In genomic region chr11:8302347-8303188, GRCm38 (mm10) we compare ENCODE assay signal across 8 mouse cellular contexts.
DNase-seq lines count a peak whose midpoint lies in the region; ATAC-seq and TF ChIP-seq lines count a peak whose summit lies in the region.

No protein-coding gene starts in this region.

- H3K36me3 ChIP-seq in hindbrain, postnatal 0 days (ENCODE audit: insufficient read depth, low read length), result no peaks in the 10 kb centered on the region
- no peaks in the 10 kb centered on the region for H3K36me3 ChIP-seq in midbrain, embryonic 13.5 days

- 55% methylated on average over 14 of the region's 14 CpGs for WGBS in hindbrain, postnatal 0 days
- 57% methylated on average over 14 of the region's 14 CpGs for WGBS in midbrain, embryonic 13.5 days

- no peak overlapping the region for H3K4me2 ChIP-seq in hindbrain, postnatal 0 days (ENCODE audit: low read depth, low read length)
- H3K4me2 ChIP-seq in midbrain, embryonic 13.5 days (replicated peaks), result no peak overlapping the region

- 0 out of 2 replicates have a peak, but pooled peaks have one; percentile 2 for TF ChIP-seq CTCF in embryonic fibroblast, embryonic 13.5 days (IDR thresholded peaks at IDR 0.05; ENCODE audit: borderline replicate concordance, insufficient read depth, low read length)
- peak; percentile 79 for TF ChIP-seq CTCF in hindbrain, postnatal 0 days (IDR thresholded peaks at IDR 0.05; ENCODE audit: low read depth)

- no peak overlapping the region for H3K4me3 ChIP-seq in embryonic fibroblast, embryonic 13.5 days (ENCODE audit: insufficient read depth, low read length)
- H3K4me3 ChIP-seq in hindbrain, postnatal 0 days (ENCODE audit: low read length), result no peak overlapping the region
- no peak overlapping the region for H3K4me3 ChIP-seq in midbrain, embryonic 13.5 days (replicated peaks)

- H3K4me1 ChIP-seq in embryonic fibroblast, embryonic 13.5 days (ENCODE audit: control insufficient read depth, insufficient read depth, low read length), result no peaks in the 10 kb centered on the region
- H3K4me1 ChIP-seq in hindbrain, postnatal 0 days (ENCODE audit: insufficient read depth, low read length), result no peaks in the 10 kb centered on the region
- H3K4me1 ChIP-seq in midbrain, embryonic 13.5 days (replicated peaks), result no peaks in the 10 kb centered on the region

- peak; percentile 82 for ATAC-seq in hindbrain, postnatal 0 days
- peak; percentile 62 for ATAC-seq in midbrain, embryonic 13.5 days

- no peak for TF ChIP-seq POLR2A in embryonic fibroblast, embryonic 13.5 days (IDR thresholded peaks at IDR 0.05; ENCODE audit: low read depth, low read length)

- no peaks in the 10 kb centered on the region for H3K27me3 ChIP-seq in hindbrain, postnatal 0 days (ENCODE audit: insufficient read depth, low read length)
- H3K27me3 ChIP-seq in midbrain, embryonic 13.5 days, result no peaks in the 10 kb centered on the region

- no peaks in the 10 kb centered on the region for H3K9me3 ChIP-seq in hindbrain, postnatal 0 days (ENCODE audit: low read length)
- H3K9me3 ChIP-seq in midbrain, embryonic 13.5 days, result no peaks in the 10 kb centered on the region

- H3K9ac ChIP-seq in hindbrain, postnatal 0 days (replicated peaks; ENCODE audit: low read length), result no peak overlapping the region
- H3K9ac ChIP-seq in midbrain, embryonic 13.5 days (replicated peaks), result no peak overlapping the region

- peak; percentile 40 for DNase-seq in gastrocnemius, adult 18-20 months (ENCODE audit: low spot score)
- DNase-seq in gastrocnemius, adult 8-10 months (ENCODE audit: low spot score in 2 of 2), result no peak
- peak; percentile 46 for DNase-seq in adrenal gland, postnatal 14 days
- DNase-seq in hindbrain, postnatal 0 days (ENCODE audit: low spot score), result peak; percentile 80
- peak; percentile 58 to 61 for DNase-seq in left cerebral cortex, adult 18-20 months (ENCODE audit: low spot score in 2 of 2)
- no peak for DNase-seq in spleen, postnatal 4 days (ENCODE audit: low spot score in 2 of 2)

- no peak overlapping the region for H3K27ac ChIP-seq in embryonic fibroblast, embryonic 13.5 days (ENCODE audit: insufficient read depth, low read length)
- no peak overlapping the region for H3K27ac ChIP-seq in hindbrain, postnatal 0 days
- H3K27ac ChIP-seq in midbrain, embryonic 13.5 days, result no peak overlapping the region

Comparison
In these comparisons a context has a peak if more than half of its experiments do, and no peak if none do; other contexts are left out.
1. DNase-seq: peak in gastrocnemius, adult 18-20 months (single experiment), adrenal gland, postnatal 14 days (single experiment), hindbrain, postnatal 0 days (single experiment) and left cerebral cortex, adult 18-20 months (2 of 2); none in gastrocnemius, adult 8-10 months (0 of 2) and spleen, postnatal 4 days (0 of 2).